Mouse (Mus musculus): ENCODE measurements at regions not wholly inside any gene's neighbourhood (a gene's known extent, or its start where the extent isn't known, plus 50 kb on each side); places are given as distances from the start of the nearest gene placed in this dataset.

DNA sequence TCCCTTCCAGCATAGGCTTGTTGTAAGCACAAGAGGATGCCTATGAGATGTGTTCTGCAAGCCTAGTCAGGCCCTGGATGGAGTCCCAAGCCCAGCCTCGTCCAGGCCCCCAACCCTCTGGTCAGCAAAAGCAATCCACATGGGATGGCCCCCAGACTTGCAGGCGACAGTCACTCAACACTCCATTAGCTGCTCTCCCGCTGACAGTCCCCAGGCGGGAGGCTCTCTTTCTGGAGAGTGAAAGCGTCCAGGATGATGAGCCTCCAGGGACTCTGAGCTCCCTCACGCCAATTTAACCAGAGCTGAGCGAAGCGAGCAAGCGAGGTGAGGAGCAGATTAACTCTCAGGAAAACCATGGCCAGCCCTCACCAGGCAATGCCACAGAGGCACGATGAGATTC lies 132.7 kb upstream of the 1600014C23Rik start:
- no peak for DNase-seq (ENCODE audit: low read depth)

DNA sequence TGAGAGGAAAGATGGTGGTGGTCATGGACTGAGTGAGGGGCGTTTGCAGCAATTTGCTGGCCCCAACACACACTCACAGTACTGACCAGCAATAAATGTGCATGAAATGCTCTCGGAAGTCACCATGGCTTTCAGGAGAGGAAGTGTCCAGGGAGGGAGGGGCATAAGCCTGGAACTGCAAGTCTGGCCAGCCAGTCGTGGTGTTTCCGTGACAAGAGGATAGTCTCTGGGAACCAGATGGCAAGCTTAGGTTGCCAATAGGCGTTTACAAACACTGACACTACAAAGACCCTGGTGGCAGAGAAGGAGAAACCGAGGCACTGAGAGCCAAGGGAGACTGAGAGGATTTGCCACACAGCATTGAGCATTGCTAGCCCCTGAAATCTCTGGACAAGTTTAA lies 132.3 kb upstream of the 1600014C23Rik start:
- DNase-seq (ENCODE audit: low read depth) = no peak

DNA sequence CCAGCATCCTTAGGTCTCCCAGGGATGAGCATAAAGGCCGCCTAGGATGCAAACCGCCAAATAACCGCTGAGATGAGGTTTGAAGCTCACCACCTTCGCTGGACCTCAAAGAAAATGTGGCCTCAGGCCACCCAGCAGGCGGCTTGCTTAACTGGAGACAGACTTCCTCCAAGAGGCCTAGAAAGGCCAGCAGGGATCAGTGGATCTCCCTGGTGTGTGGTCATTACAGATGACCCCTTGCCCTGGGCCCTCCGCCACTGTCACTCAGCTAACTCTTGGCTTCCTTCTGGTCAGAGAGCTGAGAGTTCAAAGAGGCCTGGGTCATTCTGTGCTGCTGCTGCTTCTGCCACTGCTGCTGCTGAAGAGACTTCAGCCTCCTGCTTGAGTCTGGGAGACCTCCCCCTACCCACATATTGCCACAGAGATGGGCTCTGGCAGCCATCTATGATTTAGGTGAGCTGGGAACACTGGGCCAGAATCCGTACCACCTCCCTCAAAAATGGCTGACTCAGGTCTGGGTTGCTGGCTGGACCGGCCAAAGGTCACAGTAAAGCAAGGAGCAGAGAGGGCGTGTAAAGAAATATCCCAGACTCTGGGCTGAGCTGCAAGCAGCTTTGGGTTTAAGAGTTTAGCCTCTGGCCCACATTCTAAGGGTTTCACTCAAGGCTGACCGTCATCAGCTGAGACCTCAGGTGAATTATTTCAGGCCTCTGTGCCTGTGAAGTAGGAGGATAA lies 130.0 kb upstream of the 1600014C23Rik start:
- no peak for DNase-seq (ENCODE audit: low read depth)

DNA sequence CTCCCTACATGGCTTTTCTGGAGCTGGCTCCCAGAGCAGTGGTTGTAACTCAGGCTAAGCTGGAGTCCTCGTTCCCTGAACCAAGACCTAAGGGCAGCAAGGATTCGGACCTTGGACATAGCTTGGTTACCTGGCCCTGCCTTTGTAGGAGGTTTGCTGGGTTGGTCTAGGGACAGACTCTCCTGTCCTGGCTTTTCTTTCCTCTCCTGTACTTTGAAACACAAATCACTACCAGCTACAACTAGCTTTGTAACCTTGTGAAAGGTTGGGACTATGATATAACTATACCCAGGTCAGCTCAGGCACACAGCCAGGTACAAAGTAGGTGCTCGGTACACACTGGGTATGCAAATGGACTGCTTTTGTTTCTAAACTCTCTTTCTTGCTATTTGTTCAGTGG lies 129.4 kb upstream of the 1600014C23Rik start:
- no peak for DNase-seq (ENCODE audit: low read depth)

DNA sequence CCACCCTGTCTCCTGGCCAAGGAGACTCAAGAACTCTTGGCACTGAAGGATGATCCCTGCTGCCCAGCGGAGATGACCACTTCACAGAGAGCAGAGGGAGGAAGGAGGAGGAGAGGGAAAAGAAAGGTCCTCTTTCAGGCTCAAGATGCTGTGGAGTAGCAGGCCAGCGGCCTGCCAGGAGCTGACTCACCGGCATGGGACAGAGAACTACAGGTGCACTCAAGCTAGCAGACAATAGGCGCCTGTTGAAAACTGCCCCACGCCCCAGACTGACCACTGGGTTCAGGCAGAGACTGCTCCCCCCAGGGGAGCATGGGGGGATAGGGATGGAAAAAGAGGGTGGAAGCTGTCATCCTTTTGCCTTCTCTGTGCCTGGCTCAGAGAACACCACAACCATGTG lies 125.8 kb upstream of the 1600014C23Rik start:
- DNase-seq (ENCODE audit: low read depth) = no peak

DNA sequence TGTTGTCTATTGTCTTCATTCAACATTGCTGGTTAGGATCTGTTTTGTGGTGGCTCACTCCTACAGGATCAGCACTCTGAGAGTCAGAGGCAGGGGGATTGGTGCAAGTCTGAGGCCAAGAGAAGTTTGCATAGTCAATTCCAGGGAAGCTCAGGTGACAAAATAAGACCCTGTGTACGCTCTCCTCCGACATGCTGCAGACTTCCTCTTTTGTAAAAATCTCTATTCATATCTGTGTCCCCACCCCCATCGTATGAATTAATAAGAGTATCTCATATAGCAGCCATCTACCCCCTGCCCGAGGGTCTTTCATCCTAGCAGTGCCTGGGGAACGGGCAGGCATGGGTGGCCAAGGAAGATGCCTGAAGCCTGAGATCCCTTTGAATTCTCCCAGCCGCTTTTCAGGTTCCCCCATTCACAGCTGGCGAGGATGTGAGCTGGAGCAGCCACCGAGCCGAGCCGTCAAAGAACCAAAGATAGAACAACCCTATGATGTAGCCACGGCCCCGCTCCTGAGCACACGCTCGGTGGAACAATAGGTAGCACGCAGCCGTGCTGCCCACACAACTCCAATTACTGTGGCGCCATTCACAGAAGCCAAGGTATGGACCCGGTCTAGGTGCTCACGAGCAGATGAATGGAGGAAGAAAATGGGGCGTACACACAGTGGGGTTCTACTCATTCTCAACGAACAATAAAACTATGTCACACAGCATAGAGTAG lies 120.4 kb upstream of the 1600014C23Rik start:
- DNase-seq (ENCODE audit: low read depth) = no peak

DNA sequence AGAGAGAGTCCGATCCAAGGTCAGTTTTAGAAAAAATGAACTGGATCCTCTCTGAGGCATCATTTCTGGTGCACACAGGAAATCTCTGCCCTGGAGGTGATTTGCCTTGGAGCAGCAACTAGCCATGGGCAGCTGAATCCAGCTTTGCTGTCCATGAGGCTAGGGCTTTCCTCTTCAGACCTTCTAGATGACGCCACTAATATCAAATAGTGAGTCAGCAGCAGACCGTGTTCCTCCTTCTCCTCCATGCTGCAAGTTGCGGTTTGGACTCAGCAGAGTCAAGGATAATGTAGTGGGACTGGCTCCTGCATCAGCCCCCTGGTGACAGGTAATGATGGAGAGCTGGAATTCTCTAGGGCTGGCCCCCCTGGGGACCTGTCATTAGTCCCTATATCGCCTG lies 118.8 kb upstream of the 1600014C23Rik start:
- peak; percentile 60 for DNase-seq (ENCODE audit: low read depth)

DNA sequence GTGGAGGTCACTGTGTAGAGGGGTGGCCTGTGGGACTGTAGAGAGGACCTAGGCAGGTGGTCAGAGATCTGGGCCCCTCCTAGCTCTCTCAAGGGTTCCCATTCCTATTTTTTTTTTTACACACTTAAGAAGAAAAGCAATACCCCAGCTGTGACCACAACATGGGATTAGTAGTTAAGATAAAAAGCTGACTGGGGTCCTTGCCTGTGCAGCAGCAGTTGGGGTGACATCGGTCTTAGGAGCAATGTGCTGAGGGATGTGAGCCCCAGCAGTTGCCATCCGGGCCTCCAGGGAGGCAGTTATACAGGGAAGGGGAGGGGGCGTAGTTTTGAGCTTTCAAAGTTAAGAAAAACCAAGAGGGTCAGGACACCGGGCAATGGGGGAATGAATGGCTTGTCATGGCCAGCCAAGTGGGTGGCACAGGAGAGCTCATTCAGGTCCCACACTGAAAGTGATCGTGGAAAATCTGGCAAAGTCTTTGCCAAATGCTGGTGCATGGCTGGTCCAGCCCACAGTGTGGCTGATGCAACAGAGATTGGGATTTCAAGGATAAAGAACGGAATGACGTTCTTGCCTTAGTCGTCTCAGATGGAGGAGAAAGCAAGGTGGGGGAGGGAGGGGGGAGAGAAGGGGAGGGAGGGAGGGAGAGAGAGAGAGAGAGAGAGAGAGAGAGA lies 118.2 kb upstream of the 1600014C23Rik start:
- DNase-seq (ENCODE audit: low read depth) = no peak

DNA sequence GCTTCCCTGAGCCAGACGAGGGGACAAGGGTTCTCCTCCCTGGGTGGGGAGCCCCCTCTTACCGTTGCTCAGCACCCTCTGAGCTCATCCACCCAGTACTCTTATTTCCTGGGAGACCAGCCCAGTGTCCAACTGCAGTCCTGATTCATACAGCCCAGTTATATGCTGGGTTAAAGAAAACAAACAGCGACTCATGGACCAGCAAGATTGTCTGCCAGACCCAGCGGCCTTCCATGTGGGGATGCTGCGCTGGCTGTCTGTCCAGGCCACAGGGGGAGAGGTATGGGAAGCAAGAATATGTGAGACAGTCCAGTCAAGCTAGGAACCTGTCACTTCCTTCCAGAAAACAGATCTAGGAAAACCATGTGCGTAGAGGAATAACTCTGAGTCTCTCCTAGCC lies 117.3 kb upstream of the 1600014C23Rik start:
- DNase-seq (ENCODE audit: low read depth) = no peak

DNA sequence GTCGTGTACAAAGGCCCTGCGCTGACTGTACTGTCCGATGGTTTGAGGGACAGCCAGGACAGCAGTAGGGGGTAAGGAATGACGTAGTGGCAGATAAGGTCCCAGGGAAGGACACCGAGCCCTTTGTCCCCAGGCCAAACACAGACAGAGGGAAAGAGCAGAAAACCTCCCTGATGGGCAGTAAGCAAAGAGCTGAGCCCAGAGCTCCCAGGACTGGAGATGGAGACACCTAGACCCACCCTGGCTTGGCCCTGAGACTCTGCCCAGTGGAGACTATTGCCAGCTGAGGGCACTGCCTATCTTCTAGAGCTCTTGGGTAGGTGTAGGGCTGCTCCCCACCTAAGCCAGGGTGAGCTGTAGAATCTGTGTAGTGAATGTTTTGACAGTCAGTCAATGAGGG lies 116.5 kb upstream of the 1600014C23Rik start:
- DNase-seq (ENCODE audit: low read depth) = no peak

DNA sequence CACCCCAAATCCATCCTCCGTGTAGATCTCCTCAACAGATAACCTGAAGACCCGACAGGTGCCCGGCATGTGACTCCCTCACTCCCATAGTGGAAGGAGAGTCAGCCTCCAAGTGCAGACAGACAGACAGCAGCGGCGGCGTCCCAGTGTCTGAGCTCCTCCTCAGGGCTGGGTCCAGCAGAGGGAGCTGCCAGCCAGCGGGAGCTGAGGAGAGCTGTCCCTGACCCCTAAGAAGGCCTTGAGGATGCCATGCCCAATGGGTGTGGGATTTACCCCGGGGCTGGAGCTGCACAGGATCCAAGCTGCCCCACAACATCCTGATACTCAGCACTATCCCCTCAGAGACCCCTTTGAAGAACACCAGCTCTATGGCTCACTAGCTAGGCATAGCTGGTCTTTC lies 115.0 kb upstream of the 1600014C23Rik start:
- DNase-seq (ENCODE audit: low read depth) = peak; percentile 44

DNA sequence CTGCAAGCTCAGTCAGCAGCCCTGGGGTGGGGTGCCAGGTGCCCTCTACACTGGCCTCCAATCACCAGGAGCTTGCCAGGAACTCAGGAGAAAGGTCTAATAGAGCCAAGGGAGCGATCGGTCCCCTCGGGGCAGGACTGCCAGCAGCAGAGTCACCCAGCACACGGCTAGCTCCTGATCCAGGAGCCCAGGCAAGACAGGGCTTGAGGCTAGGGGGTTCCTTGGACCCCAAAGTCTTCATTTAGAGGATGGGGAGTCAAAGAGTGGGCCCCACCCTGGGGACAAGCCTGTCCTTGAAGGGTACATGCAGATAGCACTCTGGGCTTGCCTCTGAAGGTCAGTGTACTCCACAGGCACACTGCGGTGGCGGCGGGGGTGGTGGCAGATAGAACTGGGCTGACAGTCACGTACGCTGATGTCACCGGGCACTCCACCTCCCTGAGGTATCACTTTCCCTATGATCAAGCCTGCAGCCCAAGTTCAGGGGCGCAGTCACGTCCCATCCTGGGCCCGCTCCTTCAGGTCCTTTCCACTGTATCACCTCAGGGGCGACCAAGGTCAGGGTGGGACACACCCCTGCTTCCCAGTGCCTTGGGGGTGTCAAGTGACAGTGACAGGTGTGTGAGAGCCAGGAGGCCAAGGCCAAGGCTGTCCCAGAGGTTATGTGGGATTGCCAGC lies 114.2 kb upstream of the 1600014C23Rik start:
- DNase-seq (ENCODE audit: low read depth) = no peak

DNA sequence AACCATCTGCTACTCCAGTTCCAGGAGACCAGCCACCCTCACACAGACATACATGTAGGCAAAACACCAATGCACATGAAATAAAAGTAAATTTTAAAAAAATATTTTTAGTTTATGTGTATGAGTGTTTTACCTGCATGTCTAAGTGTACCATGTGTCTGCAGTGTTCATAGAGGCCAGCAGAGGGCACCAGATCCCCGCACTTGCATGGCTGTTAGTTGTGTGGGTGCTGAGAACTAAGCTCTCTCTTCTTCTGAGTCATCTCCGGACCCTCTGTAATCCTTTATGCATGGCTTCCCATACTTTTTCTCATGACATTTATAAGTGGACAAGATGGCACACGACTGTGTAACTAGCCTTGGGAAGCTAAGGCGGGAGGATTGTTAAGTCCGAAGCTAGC lies 112.2 kb upstream of the 1600014C23Rik start:
- peak; percentile 26 for DNase-seq (ENCODE audit: low read depth)

DNA sequence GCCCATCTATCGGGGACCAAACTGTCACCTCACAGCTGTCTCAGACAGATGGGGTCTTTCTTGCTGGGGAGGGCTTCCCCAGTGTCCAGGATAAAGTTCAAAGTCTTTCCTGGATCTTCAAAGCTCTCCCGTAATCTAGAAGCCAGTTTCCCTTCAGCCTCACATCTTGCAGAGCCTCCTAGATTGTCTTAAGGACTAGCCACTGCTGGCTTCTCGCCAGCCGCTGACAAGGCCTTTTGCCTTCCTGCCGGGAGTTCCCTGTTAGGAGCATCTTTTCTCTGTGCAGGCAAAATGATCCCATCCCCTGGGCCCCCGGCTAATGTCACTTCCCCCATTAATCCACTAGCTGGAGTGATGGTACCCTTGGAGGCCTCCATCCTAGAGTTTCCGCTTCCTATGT lies 103.1 kb upstream of the 1600014C23Rik start:
- no peak for DNase-seq (ENCODE audit: low read depth)

DNA sequence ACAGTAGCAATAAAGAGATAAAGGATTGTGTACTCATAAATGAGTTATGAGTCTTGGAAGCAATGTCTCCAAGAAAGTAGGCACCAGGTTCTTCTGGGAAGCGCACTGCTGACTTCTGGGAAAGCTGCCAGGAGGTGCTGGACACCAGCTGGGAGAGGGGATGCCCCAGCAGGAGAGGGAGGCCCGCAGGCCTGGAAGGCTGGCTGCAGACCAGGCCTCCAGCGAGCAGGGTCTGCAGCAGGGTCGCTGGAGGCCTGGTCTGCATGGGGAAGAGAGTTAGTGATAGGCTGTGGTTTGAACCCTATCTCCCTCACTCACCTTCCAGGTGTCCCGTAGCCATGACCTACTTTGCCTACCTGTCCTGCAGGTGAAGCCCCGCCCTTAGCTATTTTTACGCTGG lies 102.6 kb upstream of the 1600014C23Rik start:
- DNase-seq (ENCODE audit: low read depth) = no peak

DNA sequence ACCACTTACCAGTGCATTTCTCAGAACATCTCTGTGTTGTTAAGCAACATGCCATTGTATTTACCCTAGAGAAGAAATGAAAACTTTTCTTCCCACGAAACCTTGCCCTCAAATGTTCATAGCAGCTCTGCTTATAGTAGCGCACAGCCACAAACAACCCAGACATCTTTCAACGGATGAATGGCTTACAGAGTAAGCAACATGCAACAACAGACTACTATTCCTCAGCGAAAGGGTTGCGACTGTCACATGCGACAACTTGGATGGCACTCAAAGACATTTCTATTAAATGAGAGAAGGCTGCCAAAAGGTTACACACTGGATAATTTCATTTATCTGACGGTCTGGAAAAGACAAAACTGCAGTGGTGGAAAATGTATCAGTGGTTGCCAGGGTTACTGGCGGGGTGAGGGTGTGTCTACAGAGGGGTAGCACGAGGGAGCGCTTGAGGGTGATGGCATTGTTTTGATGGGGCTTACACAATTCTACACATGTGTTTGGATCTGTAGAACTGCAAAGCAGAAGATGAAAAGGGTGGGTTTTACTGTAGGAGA lies 101.0 kb upstream of the 1600014C23Rik start:
- DNase-seq (ENCODE audit: low read depth) = no peak

DNA sequence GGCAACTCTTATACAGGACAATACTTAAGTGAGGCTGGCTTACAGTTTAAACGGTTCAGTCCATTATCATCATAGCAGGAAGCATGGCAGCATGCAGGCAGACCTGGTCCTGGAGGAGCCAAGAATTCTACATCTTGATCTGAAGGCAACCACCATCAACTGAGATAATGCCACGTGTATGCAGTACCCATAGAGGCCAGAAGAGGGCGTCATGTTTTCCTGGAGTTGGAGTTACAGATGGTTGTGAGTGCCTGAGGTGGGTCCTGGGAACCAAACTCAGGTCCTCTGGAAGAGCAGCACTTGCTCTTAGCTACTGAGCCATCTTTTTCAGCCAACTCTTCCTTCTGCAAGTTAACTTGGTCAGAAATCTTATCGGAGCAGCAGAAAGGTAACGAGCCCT lies 96.7 kb upstream of the 1600014C23Rik start:
- no peak for DNase-seq (ENCODE audit: low read depth)

DNA sequence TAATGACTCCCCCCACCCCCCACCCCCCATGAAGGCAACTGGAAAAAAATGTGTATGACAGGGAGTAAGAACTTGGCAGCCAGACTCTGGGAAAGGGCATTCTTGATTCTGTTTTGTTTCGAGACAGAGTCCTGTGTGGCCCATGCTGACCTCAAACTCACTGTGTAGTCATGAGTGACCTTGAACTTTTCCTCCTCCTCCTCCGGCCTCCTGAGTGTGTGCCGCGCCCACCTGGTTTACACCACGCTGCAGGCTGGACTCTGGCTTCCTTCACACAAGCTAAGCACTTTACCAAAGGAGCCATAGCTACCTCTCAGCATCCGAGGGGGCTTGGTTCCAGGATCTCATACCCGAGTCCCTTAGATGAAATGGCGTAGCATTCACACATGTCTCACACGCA lies 95.9 kb upstream of the 1600014C23Rik start:
- no peak for DNase-seq (ENCODE audit: low read depth)

DNA sequence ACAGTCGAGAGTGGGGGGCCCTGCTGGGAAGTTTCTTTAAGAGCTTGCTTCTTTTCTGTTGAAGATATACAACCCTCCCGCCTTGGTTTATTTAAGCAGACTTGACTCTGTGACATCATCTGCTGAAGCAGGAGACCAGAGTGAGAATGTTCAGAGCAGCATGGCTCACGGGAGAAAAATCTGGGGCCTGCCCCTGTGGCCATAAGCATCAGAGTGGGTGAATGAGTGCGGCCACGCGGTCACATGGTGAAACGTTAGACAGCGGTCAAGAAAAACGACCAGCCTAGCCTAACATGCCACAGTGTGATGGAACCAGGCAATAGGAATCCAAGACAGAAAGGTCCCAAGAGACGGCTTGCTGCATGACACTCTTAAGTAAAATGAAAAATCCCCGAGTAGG lies 95.2 kb upstream of the 1600014C23Rik start:
- DNase-seq (ENCODE audit: low read depth) = no peak

DNA sequence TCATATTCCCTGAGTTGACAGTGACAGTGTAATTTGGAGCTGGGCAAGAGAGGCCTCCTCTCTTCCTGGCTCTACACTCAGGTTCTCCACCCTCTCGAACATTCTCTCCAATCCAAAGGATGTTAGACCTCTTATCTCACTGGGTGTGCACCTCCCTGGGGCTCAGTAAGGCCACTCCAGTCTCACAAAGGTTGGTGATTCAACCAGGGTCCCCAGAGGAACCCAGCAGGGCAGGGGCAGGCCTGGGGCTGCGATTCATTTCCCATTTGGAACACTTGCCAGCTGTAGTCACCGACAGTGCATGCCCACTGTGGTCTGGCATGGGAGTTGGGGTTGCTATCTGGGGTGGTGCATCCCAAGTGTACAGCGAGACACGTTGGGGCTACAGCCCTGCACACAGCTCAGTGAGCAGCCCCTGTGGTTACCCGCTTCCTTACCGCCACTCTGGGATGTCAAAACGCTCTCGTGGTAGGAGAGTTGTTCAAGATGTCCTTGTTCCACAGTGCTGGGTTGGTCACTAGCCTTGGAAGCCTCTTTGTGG lies 94.7 kb upstream of the 1600014C23Rik start:
- peak; percentile 93 for DNase-seq (ENCODE audit: low read depth)

DNA sequence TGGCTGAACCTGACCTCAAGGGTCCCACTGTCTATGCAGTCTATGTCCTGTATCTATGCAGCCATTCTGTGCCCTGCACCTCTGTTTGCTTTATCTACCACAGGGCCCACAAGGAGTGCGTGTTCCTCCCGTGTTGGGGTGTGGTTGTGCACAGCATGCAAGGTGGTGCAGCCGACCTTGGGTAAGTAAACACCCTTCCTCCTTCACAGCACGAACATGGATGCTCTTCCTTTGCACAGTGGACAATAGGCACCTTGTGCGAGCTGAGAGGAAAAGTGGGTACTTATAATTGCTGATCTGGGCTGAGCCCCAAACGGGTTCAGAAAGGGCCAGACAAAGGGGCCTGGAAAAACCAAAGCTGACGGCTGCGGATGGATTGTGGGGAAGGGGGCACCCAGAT lies 91.3 kb upstream of the 1600014C23Rik start:
- no peak for DNase-seq (ENCODE audit: low read depth)

DNA sequence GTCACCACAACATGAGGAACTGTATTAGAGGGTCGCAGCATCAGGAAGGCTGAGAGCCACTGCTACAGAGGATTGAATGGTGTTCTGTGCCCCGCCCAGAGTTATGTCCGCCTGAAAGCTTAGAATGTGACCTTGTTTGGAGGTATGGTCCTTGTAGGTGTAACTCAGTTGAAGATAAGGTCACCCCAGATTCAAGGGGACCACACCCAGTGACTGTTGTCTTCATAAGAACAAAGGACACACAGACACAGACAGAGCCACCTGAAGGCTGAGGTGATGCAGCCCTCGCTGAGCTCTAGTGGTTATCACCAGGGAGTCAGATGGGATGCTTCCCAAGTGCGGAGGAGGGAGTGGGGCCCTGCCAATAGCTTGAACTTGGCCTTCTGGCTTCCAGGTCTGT lies 89.9 kb upstream of the 1600014C23Rik start:
- DNase-seq (ENCODE audit: low read depth) = no peak
